Mouse (Mus musculus) bone marrow, adult 2 months (tissue): ENCODE results near the gene Cct2.
"Not testable (repeated sequence)": the region's sequence is repeated elsewhere in the genome, so short reads cannot be mapped to it uniquely, and the experiment has no call there.

Source experiments
- CTCF ChIP-seq: fragments of 200-500 bp; IDR thresholded peaks from 2 replicates; pipeline ENCODE4 v1.5.1; 2011; ENCODE audit warnings: low read length, control low read depth; ENCODE audit not compliant: control insufficient read depth, insufficient read depth
- POLR2A ChIP-seq: fragments of 200-500 bp; IDR thresholded peaks from 2 replicates; pipeline ENCODE4 v1.6.1; 2011; ENCODE audit warnings: low read depth, mild to moderate bottlenecking, control low read depth, low read length, borderline replicate concordance; ENCODE audit not compliant: control insufficient read depth

- TF ChIP-seq CTCF, POLR2A: not testable (repeated sequence)
Observed at GRCm38 (mm10) chr10:117025776-117026175, 37.8 kb downstream of the Cct2 start.
